Mouse (Mus musculus): ENCODE results near the gene Col12a1. TPM values are rescaled to one million over a fixed set of nuclear protein-coding genes. Genes with fewer than 3 reads are reported as not detected.
A peak's percentile ranks its signal among the peaks of the same experiment; 100 is the strongest.

Gene Col12a1
- polyA plus RNA-seq, 1 experiment from 2014 or later = 95.5 TPM

DNA sequence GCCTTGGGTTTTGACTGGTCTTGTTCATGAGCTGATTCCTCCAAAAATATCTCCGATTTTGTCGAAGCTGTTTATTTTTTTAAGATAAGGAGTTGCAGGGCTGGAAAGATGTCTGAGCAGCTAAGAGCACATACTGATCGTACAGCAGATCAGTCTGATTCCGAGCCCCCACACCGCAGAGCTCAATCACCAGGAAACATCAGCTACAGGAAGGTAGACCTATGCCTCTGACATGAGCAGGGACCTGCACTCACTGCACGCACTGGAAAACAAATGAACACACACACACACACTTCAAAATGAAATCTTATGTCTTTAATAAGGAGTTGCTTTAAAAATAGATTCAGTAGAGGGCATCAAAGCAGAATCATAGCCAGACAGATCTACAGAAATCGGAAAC lies 32.1 kb upstream of the Col12a1 start:
- WGBS = 53% methylated on average over 7 of the region's 7 CpGs
- H3K4me1 ChIP-seq (ENCODE audit: control insufficient read depth, insufficient read depth, low read length) = no peaks in the 10 kb centered on the region
- no peak for ATAC-seq (ENCODE audit: insufficient number of reproducible peaks, insufficient read depth, low FRiP score, low read depth)
- peaks cover 13% of the 10 kb centered on the region for H3K36me3 ChIP-seq (ENCODE audit: control insufficient read depth, insufficient read depth, low read length)
- H3K9me3 ChIP-seq (ENCODE audit: control insufficient read depth, low read depth, low read length) = no peaks in the 10 kb centered on the region
- no peak overlapping the region for H3K4me2 ChIP-seq (replicated peaks; ENCODE audit: low read depth, low read length)
- H3K4me3 ChIP-seq (ENCODE audit: low read depth, low read length) = no peak overlapping the region
- no peak overlapping the region for H3K27ac ChIP-seq (ENCODE audit: low read length)
- H3K9ac ChIP-seq (replicated peaks; ENCODE audit: low read depth, low read length) = no peak overlapping the region
- H3K27me3 ChIP-seq (ENCODE audit: control insufficient read depth, insufficient read depth, low read length) = no peaks in the 10 kb centered on the region

DNA sequence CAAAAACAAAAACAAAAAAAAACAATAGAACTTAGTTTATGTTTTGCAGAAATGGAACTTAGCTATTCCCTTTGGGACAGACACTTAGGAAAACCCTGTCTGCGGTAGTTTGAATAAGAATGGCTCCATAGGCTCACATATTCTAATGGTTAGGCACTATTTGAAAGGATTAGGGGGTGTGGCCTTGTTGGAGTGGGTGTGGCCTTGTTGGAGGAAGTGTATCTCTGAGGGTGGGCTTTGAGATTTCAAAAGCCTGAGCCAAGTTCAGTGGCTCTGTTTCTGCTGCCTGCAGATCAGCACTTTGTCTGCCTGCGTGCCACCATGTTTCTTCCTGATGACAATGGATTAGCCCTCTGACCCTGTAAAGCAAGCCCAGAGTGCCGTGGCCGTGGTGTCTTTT lies 26.4 kb upstream of the Col12a1 start:
- no peaks in the 10 kb centered on the region for H3K27me3 ChIP-seq (ENCODE audit: control insufficient read depth, insufficient read depth, low read length)
- no peak overlapping the region for H3K9ac ChIP-seq (replicated peaks; ENCODE audit: low read depth, low read length)
- H3K4me3 ChIP-seq (ENCODE audit: low read depth, low read length) = no peak overlapping the region
- no peak overlapping the region for H3K27ac ChIP-seq (ENCODE audit: low read length)
- no peaks in the 10 kb centered on the region for H3K4me1 ChIP-seq (ENCODE audit: control insufficient read depth, insufficient read depth, low read length)
- H3K36me3 ChIP-seq (ENCODE audit: control insufficient read depth, insufficient read depth, low read length) = no peaks in the 10 kb centered on the region
- no peaks in the 10 kb centered on the region for H3K9me3 ChIP-seq (ENCODE audit: control insufficient read depth, low read depth, low read length)
- WGBS = 67% methylated on average over 4 of the region's 4 CpGs
- no peak for ATAC-seq (ENCODE audit: insufficient number of reproducible peaks, insufficient read depth, low FRiP score, low read depth)
- H3K4me2 ChIP-seq (replicated peaks; ENCODE audit: low read depth, low read length) = no peak overlapping the region

DNA sequence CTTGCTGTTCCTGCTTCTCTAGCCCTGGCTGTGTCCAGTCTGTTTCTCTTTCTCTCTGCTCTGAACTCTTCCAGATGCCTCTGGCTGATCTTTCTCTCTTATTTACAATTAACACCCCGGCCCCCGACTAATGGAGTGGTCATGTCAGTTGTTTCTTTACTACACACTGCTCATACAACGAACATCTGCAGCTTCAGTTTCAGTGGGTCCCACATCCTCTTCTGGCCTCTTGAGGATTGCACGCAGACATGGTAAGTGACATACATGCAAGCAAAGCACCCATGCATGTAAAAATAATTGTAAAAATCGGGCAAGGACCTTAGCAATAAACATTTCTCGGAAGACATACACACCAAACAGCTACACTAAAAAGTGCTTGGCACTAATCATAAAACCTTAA lies 17.0 kb upstream of the Col12a1 start:
- Histone ChIP-seq H3K9me3 (ENCODE audit: control insufficient read depth, low read depth, low read length) (no peaks in the 10 kb centered on the region), H3K9ac (replicated peaks; ENCODE audit: low read depth, low read length) (no peak overlapping the region), H3K4me3 (ENCODE audit: low read depth, low read length) (no peak overlapping the region), H3K27me3 (ENCODE audit: control insufficient read depth, insufficient read depth, low read length) (no peaks in the 10 kb centered on the region), H3K36me3 (ENCODE audit: control insufficient read depth, insufficient read depth, low read length) (no peaks in the 10 kb centered on the region), H3K4me1 (ENCODE audit: control insufficient read depth, insufficient read depth, low read length) (no peaks in the 10 kb centered on the region), H3K27ac (ENCODE audit: low read length) (no peak overlapping the region), H3K4me2 (replicated peaks; ENCODE audit: low read depth, low read length) (no peak overlapping the region)
- ATAC-seq (ENCODE audit: insufficient number of reproducible peaks, insufficient read depth, low FRiP score, low read depth) = no peak
- WGBS = 75% methylated on average over 6 of the region's 6 CpGs

DNA sequence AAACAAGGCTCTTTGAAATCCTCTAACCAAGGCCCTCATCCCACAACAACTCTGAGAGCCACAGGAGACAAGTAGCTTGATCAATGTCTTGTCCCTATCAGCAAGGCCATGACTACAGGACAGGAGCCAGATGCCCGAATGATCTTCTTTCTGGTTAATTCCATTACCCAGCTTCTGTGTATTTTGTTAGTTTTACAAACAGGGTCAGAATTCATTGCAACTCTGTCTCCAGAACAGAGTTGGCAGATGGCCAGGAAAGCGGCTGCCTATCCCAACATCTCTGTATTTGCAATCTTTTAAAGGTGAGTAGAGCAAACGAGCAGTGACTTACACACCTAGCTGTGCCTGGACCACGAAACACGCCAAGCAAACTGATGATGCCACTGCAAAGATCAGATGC lies 11.7 kb upstream of the Col12a1 start:
- Histone ChIP-seq H3K4me3 (ENCODE audit: low read depth, low read length) (no peak overlapping the region), H3K9ac (replicated peaks; ENCODE audit: low read depth, low read length) (no peak overlapping the region), H3K4me1 (ENCODE audit: control insufficient read depth, insufficient read depth, low read length) (no peaks in the 10 kb centered on the region), H3K4me2 (replicated peaks; ENCODE audit: low read depth, low read length) (no peak overlapping the region), H3K9me3 (ENCODE audit: control insufficient read depth, low read depth, low read length) (no peaks in the 10 kb centered on the region), H3K27me3 (ENCODE audit: control insufficient read depth, insufficient read depth, low read length) (no peaks in the 10 kb centered on the region), H3K27ac (ENCODE audit: low read length) (no peak overlapping the region), H3K36me3 (ENCODE audit: control insufficient read depth, insufficient read depth, low read length) (no peaks in the 10 kb centered on the region)
- no peak for ATAC-seq (ENCODE audit: insufficient number of reproducible peaks, insufficient read depth, low FRiP score, low read depth)
- WGBS = 63% methylated on average over 5 of the region's 5 CpGs

DNA sequence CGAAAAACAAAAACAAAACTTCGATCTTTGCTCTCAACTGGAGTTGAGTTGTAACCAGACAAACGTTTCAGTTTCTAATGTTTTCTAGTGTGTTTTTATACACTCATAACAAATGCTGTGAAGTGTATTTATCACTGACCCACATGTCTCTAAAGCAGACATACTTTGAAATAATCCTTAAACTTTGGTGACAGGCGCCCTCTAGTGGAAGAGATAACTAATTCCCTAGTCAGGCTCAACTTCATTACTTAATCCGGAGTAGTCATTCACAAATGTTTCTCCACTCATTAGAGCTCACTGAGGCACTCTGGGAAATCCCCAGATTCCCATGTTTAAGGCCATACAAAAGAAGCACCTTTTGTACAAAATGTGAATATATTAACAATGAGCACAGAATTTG lies 4.5 kb upstream of the Col12a1 start:
- Histone ChIP-seq H3K27ac (ENCODE audit: low read length) (no peak overlapping the region), H3K9ac (replicated peaks; ENCODE audit: low read depth, low read length) (no peak overlapping the region), H3K9me3 (ENCODE audit: control insufficient read depth, low read depth, low read length) (no peaks in the 10 kb centered on the region), H3K36me3 (ENCODE audit: control insufficient read depth, insufficient read depth, low read length) (no peaks in the 10 kb centered on the region), H3K4me3 (ENCODE audit: low read depth, low read length) (no peak overlapping the region), H3K4me2 (replicated peaks; ENCODE audit: low read depth, low read length) (no peak overlapping the region), H3K4me1 (ENCODE audit: control insufficient read depth, insufficient read depth, low read length) (peaks cover 3% of the 10 kb centered on the region; the same call in 1 of the 2 replicates), H3K27me3 (ENCODE audit: control insufficient read depth, insufficient read depth, low read length) (no peaks in the 10 kb centered on the region)
- 37% methylated on average over 5 of the region's 5 CpGs for WGBS
- no peak for ATAC-seq (ENCODE audit: insufficient number of reproducible peaks, insufficient read depth, low FRiP score, low read depth)

DNA sequence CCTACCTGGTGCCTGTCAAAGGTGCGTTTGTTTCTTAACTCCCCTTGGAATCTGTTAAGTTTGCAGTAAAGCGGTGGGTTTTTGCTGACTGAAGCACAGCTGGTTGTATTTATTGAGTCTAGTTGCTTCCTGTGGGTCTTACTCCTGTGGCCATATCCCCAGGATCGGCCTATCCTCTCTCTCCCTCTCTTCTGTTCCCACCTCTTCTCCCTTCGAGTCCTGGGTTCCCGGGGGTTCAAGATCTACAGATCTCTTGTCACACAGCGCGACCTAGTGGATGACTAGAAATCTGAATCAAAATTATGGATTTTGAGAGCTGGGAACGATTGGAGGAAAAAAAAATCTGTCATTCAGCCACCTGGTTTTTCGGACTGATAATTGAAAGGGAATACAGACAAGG lies 2.4 kb upstream of the Col12a1 start:
- Histone ChIP-seq H3K9me3 (ENCODE audit: control insufficient read depth, low read depth, low read length) (no peaks in the 10 kb centered on the region), H3K27ac (ENCODE audit: low read length) (no peak overlapping the region), H3K4me1 (ENCODE audit: control insufficient read depth, insufficient read depth, low read length) (peaks cover 3% of the 10 kb centered on the region; the same call in 1 of the 2 replicates), H3K4me3 (ENCODE audit: low read depth, low read length) (no peak overlapping the region), H3K36me3 (ENCODE audit: control insufficient read depth, insufficient read depth, low read length) (no peaks in the 10 kb centered on the region), H3K27me3 (ENCODE audit: control insufficient read depth, insufficient read depth, low read length) (no peaks in the 10 kb centered on the region), H3K4me2 (replicated peaks; ENCODE audit: low read depth, low read length) (no peak overlapping the region), H3K9ac (replicated peaks; ENCODE audit: low read depth, low read length) (no peak overlapping the region)
- ATAC-seq (ENCODE audit: insufficient number of reproducible peaks, insufficient read depth, low FRiP score, low read depth) = no peak
- 10% methylated on average over 9 of the region's 9 CpGs for WGBS

DNA sequence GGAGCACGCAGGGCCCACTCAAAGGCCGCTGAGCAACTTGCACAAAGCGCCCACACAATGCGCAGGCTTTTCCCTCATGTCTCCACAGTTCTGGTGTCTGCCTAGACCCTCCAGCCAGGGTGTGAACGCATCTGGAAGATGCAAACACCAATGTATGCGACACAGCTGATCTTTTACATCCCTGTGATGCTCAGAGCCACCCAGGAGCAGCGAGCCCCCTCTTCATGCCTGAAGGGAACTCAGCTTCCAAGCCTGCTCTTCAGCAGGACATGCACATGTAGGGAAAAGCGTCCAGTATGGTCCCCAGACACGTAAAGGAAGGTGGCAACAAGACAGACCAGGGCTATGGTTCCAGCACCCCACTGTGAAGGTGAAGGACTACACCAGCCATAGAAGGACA lies 1.5 kb upstream of the Col12a1 start:
- H3K36me3 ChIP-seq (ENCODE audit: control insufficient read depth, insufficient read depth, low read length) = no peaks in the 10 kb centered on the region
- H3K9me3 ChIP-seq (ENCODE audit: control insufficient read depth, low read depth, low read length) = no peaks in the 10 kb centered on the region
- peaks cover 7% of the 10 kb centered on the region for H3K4me1 ChIP-seq (ENCODE audit: control insufficient read depth, insufficient read depth, low read length)
- H3K9ac ChIP-seq (replicated peaks; ENCODE audit: low read depth, low read length) = no peak overlapping the region
- H3K4me2 ChIP-seq (replicated peaks; ENCODE audit: low read depth, low read length) = no peak overlapping the region
- no peaks in the 10 kb centered on the region for H3K27me3 ChIP-seq (ENCODE audit: control insufficient read depth, insufficient read depth, low read length)
- no peak for ATAC-seq (ENCODE audit: insufficient number of reproducible peaks, insufficient read depth, low FRiP score, low read depth)
- H3K27ac ChIP-seq (ENCODE audit: low read length) = no peak overlapping the region
- no peak overlapping the region for H3K4me3 ChIP-seq (ENCODE audit: low read depth, low read length)
- 60% methylated on average over 9 of the region's 9 CpGs for WGBS

DNA sequence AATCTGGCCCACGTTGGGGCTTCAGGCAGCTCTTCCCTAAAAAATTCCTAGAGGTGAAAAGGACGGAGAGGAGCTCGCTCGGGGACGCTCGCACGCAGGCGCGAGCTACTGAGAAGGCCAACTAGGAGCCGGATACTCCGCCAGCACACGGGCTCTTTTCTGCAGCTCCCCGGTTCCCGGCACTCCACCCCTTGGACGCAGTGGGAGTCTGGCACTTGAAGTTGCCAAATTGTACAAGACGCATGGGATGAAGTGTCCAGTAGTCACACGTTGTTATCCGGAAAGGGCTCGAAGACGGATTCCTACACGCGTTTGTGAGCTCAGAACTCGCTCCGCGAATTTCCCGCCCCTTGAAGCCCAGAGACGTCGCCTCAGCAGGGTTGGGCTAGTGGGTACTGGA lies 820 bp upstream of the Col12a1 start:
- Histone ChIP-seq H3K27me3 (ENCODE audit: control insufficient read depth, insufficient read depth, low read length) (no peaks in the 10 kb centered on the region), H3K36me3 (ENCODE audit: control insufficient read depth, insufficient read depth, low read length) (no peaks in the 10 kb centered on the region), H3K9me3 (ENCODE audit: control insufficient read depth, low read depth, low read length) (no peaks in the 10 kb centered on the region), H3K4me3 (ENCODE audit: low read depth, low read length) (peak overlapping the region; percentile 64), H3K4me2 (replicated peaks; ENCODE audit: low read depth, low read length) (peak overlapping the region; percentile 74), H3K4me1 (ENCODE audit: control insufficient read depth, insufficient read depth, low read length) (peaks cover 14% of the 10 kb centered on the region), H3K9ac (replicated peaks; ENCODE audit: low read depth, low read length) (no peak overlapping the region), H3K27ac (ENCODE audit: low read length) (peak overlapping the region; percentile 85; the same call in 1 of the 2 replicates)
- no peak for ATAC-seq (ENCODE audit: insufficient number of reproducible peaks, insufficient read depth, low FRiP score, low read depth)
- WGBS = 2% methylated on average over 28 of the region's 28 CpGs

DNA sequence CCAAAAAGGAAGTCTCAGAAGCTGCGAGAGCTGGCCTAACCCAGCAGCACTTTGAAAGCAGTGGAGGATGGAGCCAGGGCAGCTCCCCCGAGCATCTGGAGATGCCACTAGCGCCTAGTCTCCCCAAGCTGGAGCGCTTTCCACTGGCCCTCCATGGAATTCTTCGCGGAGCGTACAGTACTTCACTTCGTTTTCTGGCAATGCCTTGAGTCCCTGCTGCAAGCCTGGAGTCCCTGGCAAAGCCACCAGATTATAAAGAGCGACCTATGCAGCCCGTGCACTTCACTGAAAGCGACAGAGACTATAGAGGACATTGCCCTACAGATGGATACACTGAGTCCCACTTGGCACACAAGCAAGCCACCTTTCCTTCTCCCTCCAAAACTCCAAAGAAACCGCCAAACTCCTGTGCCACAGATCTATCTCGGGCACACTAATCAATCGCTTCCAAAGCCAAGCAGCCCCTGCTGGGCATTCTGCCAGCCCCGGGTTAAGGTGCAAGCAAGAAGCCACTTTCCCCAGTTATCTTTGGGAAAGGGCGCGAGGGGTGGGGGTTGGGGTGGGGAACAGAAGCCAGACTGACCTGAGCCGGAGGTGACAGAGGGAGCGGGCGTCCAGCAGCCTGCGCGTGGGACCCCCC lies 675 bp downstream of the Col12a1 start:
- peak overlapping the region; percentile 64 for H3K4me3 ChIP-seq (ENCODE audit: low read depth, low read length)
- no peaks in the 10 kb centered on the region for H3K27me3 ChIP-seq (ENCODE audit: control insufficient read depth, insufficient read depth, low read length)
- H3K9me3 ChIP-seq (ENCODE audit: control insufficient read depth, low read depth, low read length) = no peaks in the 10 kb centered on the region
- no peak for ATAC-seq (ENCODE audit: insufficient number of reproducible peaks, insufficient read depth, low FRiP score, low read depth)
- WGBS = 3% methylated on average over 22 of the region's 22 CpGs
- H3K36me3 ChIP-seq (ENCODE audit: control insufficient read depth, insufficient read depth, low read length) = no peaks in the 10 kb centered on the region
- H3K9ac ChIP-seq (replicated peaks; ENCODE audit: low read depth, low read length) = peak overlapping the region; percentile 60
- H3K4me1 ChIP-seq (ENCODE audit: control insufficient read depth, insufficient read depth, low read length) = peaks cover 16% of the 10 kb centered on the region
- peak overlapping the region; percentile 74 for H3K4me2 ChIP-seq (replicated peaks; ENCODE audit: low read depth, low read length)
- H3K27ac ChIP-seq (ENCODE audit: low read length) = peak overlapping the region; percentile 85

Data from stomach, embryonic 14.5 days (tissue).